Mouse (Mus musculus): ENCODE data around the gene Cnnm3.

DNA sequence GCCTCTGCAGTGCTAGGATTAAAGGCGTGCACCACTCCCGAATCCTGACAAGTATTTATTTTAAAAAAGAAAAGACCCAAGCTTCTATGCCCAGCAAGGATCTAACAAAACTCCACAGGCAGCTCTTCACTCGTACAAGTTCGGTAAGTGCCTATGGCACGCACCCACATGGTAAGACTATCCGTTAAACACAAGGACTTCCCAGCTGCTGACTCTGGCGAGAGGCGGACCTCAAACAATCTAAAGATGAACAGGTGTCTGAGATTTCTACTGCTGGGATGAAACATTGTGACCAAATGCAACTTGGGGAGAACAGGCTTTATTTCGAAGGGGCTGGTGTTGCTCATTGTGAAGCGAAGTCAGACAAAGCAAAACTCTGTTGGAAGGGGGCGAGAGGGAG, 28.5 kb downstream of the Cnnm3 start:
- no peak for TF ChIP-seq CTCF (IDR thresholded peaks at IDR 0.05; ENCODE audit: borderline replicate concordance, insufficient read depth, low read depth, low read length)
- no peak for TF ChIP-seq POLR2A (IDR thresholded peaks at IDR 0.05; ENCODE audit: borderline replicate concordance, insufficient read depth, low read length)
